Mouse (Mus musculus) megakaryocyte-erythroid progenitor cell, adult 5 weeks (primary cell): ENCODE measurements around the gene Gm49353. TPM values are rescaled to one million over a fixed set of nuclear protein-coding genes. Genes with fewer than 3 reads are reported as not detected.

Source experiments
- polyA plus RNA-seq: library from polyadenylated mRNA; stranded (reverse); fragments of >175 nt; gene quantifications from 2 replicates; pipeline ENCODE4 v1.2.3, GENCODE M21; 2012

The Gm49353 gene
- polyA plus RNA-seq: not detected in 2 replicates

GRCm38 (mm10) chr10:29198642-29199041 lies at the start of gene Gm49353:
TSS of gene Gm49353 (plus strand) at chr10:29198954.

DNA sequence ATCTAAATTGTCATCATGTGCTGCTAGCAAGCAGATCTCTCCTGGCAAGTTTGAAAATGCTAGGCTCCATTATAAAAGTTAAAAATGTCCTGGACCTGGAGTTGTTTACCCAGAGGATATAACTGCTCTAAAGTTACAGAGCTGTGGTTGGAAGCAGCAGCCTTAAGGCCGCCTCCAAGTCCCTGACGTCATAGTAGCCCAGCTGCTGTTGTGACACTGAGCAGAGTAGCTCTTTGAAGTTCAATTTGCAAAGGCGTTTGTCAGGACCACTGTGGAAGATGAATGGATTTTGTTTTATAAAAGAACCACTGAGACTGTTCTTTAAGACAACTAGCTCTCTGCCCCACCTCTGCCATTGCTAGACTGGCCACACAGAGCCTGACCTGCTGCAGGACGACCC lies 12.7 kb downstream of the Gm49353 start, which contains the start of gene 9330159F19Rik:
TSS of gene 9330159F19Rik (plus strand) at position 154 of the 400 bp plus-strand sequence.

Other genes with a start within 250 kb of the Gm49353 start
- gene 2310057J18Rik, start 212.7 kb upstream of the Gm49353 start, polyA plus RNA-seq: not detected in 2 replicates
- gene Soga3, start 55.1 kb upstream of the Gm49353 start, polyA plus RNA-seq: not detected in 2 replicates
- not detected in 2 replicates for gene 9330159F19Rik, start 12.7 kb downstream of the Gm49353 start, polyA plus RNA-seq
- 1.3 and 1.8 TPM in 2 replicates for gene Echdc1, start 114.2 kb downstream of the Gm49353 start, polyA plus RNA-seq
- 10.5 and 11.8 TPM in 2 replicates for gene Rnf146, start 163.5 kb downstream of the Gm49353 start, polyA plus RNA-seq